Mouse (Mus musculus): ENCODE data around the gene Zfp69. TPM values are rescaled to one million over a fixed set of nuclear protein-coding genes. Genes with fewer than 3 reads are reported as not detected.

The Zfp69 gene
- total and polyA plus RNA-seq, 2 experiments from 2014 or later, result 3.1 to 4.5 TPM

GRCm38 (mm10) chr4:120886811-120887210, 64.7 kb downstream of the Zfp69 start:
- H3K4me1 ChIP-seq (ENCODE audit: insufficient read depth), result peaks cover 11% of the 10 kb centered on the region
- H3K9ac ChIP-seq, result no peak overlapping the region
- DNase-seq (no peak), ATAC-seq (no peak)
- no peaks in the 10 kb centered on the region for H3K36me3 ChIP-seq (ENCODE audit: insufficient read depth)
- H3K27ac ChIP-seq (ENCODE audit: low read depth, low read length), result no peak overlapping the region
- H3K4me2 ChIP-seq (ENCODE audit: low read depth), result no peak overlapping the region
- H3K9me3 ChIP-seq (ENCODE audit: low read length), result no peaks in the 10 kb centered on the region
- no peak for TF ChIP-seq CTCF (IDR thresholded peaks at IDR 0.05; ENCODE audit: low read depth)
- no peak overlapping the region for H3K4me3 ChIP-seq (ENCODE audit: low read depth, low read length)
- 86% methylated on average over 5 of the region's 5 CpGs for WGBS
- no peaks in the 10 kb centered on the region for H3K27me3 ChIP-seq (ENCODE audit: insufficient read depth, low read length)

- no peak overlapping the region for H3K4me3 ChIP-seq (ENCODE audit: low read depth, low read length)
These were observed 65.4 kb downstream of the Zfp69 start for GRCm38 (mm10) chr4:120886131-120886530.

GRCm38 (mm10) chr4:120885208-120886120, 66.0 kb downstream of the Zfp69 start:
- H3K9me3 ChIP-seq (ENCODE audit: low read length), result no peaks in the 10 kb centered on the region
- DNase-seq (peak; percentile 58), ATAC-seq (no peak)
- no peak for TF ChIP-seq CTCF (IDR thresholded peaks at IDR 0.05; ENCODE audit: low read depth)
- H3K4me1 ChIP-seq (ENCODE audit: insufficient read depth), result peaks cover 17% of the 10 kb centered on the region
- no peaks in the 10 kb centered on the region for H3K27me3 ChIP-seq (ENCODE audit: insufficient read depth, low read length)
- no peak overlapping the region for H3K4me3 ChIP-seq (ENCODE audit: low read depth, low read length)
- H3K9ac ChIP-seq, result no peak overlapping the region
- no peaks in the 10 kb centered on the region for H3K36me3 ChIP-seq (ENCODE audit: insufficient read depth)
- no peak overlapping the region for H3K4me2 ChIP-seq (ENCODE audit: low read depth)
- WGBS, result 29% methylated on average over 13 of the region's 13 CpGs
- H3K27ac ChIP-seq (ENCODE audit: low read depth, low read length), result no peak overlapping the region

More at GRCm38 (mm10) chr4:120886131-120886530, 65.4 kb downstream of the Zfp69 start:
- H3K4me1 ChIP-seq (ENCODE audit: insufficient read depth), result peaks cover 16% of the 10 kb centered on the region
- WGBS, result 23% methylated on average over 4 of the region's 4 CpGs
- H3K27ac ChIP-seq (ENCODE audit: low read depth, low read length), result no peak overlapping the region
- DNase-seq (no peak), ATAC-seq (no peak)
- H3K9me3 ChIP-seq (ENCODE audit: low read length), result no peaks in the 10 kb centered on the region
- no peak overlapping the region for H3K9ac ChIP-seq
- no peak overlapping the region for H3K4me2 ChIP-seq (ENCODE audit: low read depth)
- TF ChIP-seq CTCF (IDR thresholded peaks at IDR 0.05; ENCODE audit: low read depth), result no peak
- no peaks in the 10 kb centered on the region for H3K36me3 ChIP-seq (ENCODE audit: insufficient read depth)
- no peaks in the 10 kb centered on the region for H3K27me3 ChIP-seq (ENCODE audit: insufficient read depth, low read length)

GRCm38 (mm10) chr4:120882002-120882625, 69.4 kb downstream of the Zfp69 start:
- H3K9me3 ChIP-seq (ENCODE audit: low read length), result no peaks in the 10 kb centered on the region
- peaks cover 17% of the 10 kb centered on the region for H3K4me1 ChIP-seq (ENCODE audit: insufficient read depth)
- H3K27ac ChIP-seq (ENCODE audit: low read depth, low read length), result peak overlapping the region; percentile 29; the same call in 1 of the 2 replicates
- DNase-seq, result peak; percentile 79
- peak; percentile 94 for ATAC-seq
- 23% methylated on average over 5 of the region's 5 CpGs for WGBS
- H3K27me3 ChIP-seq (ENCODE audit: insufficient read depth, low read length), result no peaks in the 10 kb centered on the region
- no peak overlapping the region for H3K4me3 ChIP-seq (ENCODE audit: low read depth, low read length)
- H3K36me3 ChIP-seq (ENCODE audit: insufficient read depth), result no peaks in the 10 kb centered on the region
- H3K9ac ChIP-seq, result no peak overlapping the region
- no peak overlapping the region; the same call in 1 of the 2 replicates for H3K4me2 ChIP-seq (ENCODE audit: low read depth)
- TF ChIP-seq CTCF (IDR thresholded peaks at IDR 0.05; ENCODE audit: low read depth), result no peak

- Histone ChIP-seq H3K36me3 (ENCODE audit: insufficient read depth) (no peaks in the 10 kb centered on the region), H3K27me3 (ENCODE audit: insufficient read depth, low read length) (no peaks in the 10 kb centered on the region), H3K4me2 (ENCODE audit: low read depth) (no peak overlapping the region), H3K9ac (no peak overlapping the region), H3K27ac (ENCODE audit: low read depth, low read length) (no peak overlapping the region), H3K4me1 (ENCODE audit: insufficient read depth) (peaks cover 17% of the 10 kb centered on the region), H3K9me3 (ENCODE audit: low read length) (no peaks in the 10 kb centered on the region), H3K4me3 (ENCODE audit: low read depth, low read length) (no peak overlapping the region)
- ATAC-seq, result no peak
- WGBS, result 59% methylated on average over 6 of the region's 6 CpGs
- TF ChIP-seq CTCF (IDR thresholded peaks at IDR 0.05; ENCODE audit: low read depth), result no peak
- DNase-seq, result no peak
These were observed 70.6 kb downstream of the Zfp69 start for GRCm38 (mm10) chr4:120880731-120881432.

Small RNA genes within 50 kb of the gene (microRNA-seq; reads per million reads assigned to microRNA genes)
- 0 to 0.73 reads per million in 2 experiments for gene Mir7015

Other genes with a start within 250 kb of the Zfp69 start
- gene Kcnq4, start 203.1 kb downstream of the Zfp69 start, total RNA-seq (2014; rRNA removed), result 10.9 and 11.9 TPM in 2 replicates
- 7.1 and 7.5 TPM in 2 replicates for gene Kcnq4, start 203.1 kb downstream of the Zfp69 start, polyA plus RNA-seq (2015; fragmentation: Nextera tagmentation; extraction: Ambion mirVana)
- 72.7 and 78.2 TPM in 2 replicates for gene Nfyc, start 120.1 kb downstream of the Zfp69 start, total RNA-seq (2014; rRNA removed)
- gene Nfyc, start 120.1 kb downstream of the Zfp69 start, polyA plus RNA-seq (2015; fragmentation: Nextera tagmentation; extraction: Ambion mirVana), result 74.6 and 81.4 TPM in 2 replicates
- 68.2 and 86.1 TPM in 2 replicates for gene Rims3, start 96.9 kb downstream of the Zfp69 start, total RNA-seq (2014; rRNA removed)
- 14.7 and 21.7 TPM in 2 replicates for gene Rims3, start 96.9 kb downstream of the Zfp69 start, polyA plus RNA-seq (2015; fragmentation: Nextera tagmentation; extraction: Ambion mirVana)
- 15.6 and 15.7 TPM in 2 replicates for gene Exo5, start 26.7 kb downstream of the Zfp69 start, total RNA-seq (2014; rRNA removed)
- gene Exo5, start 26.7 kb downstream of the Zfp69 start, polyA plus RNA-seq (2015; fragmentation: Nextera tagmentation; extraction: Ambion mirVana), result 16.0 and 18.7 TPM in 2 replicates
- 86.8 and 92.0 TPM in 2 replicates for gene Smap2, start 65.5 kb upstream of the Zfp69 start, total RNA-seq (2014; rRNA removed)
- gene Smap2, start 65.5 kb upstream of the Zfp69 start, polyA plus RNA-seq (2015; fragmentation: Nextera tagmentation; extraction: Ambion mirVana), result 41.3 and 49.7 TPM in 2 replicates
- gene Col9a2, start 87.7 kb upstream of the Zfp69 start, total RNA-seq (2014; rRNA removed), result 28.1 and 29.8 TPM in 2 replicates
- 8.2 and 9.1 TPM in 2 replicates for gene Col9a2, start 87.7 kb upstream of the Zfp69 start, polyA plus RNA-seq (2015; fragmentation: Nextera tagmentation; extraction: Ambion mirVana)
- gene Zmpste24, start 146.5 kb upstream of the Zfp69 start, total RNA-seq (2014; rRNA removed), result 14.2 and 20.5 TPM in 2 replicates
- 13.0 and 16.1 TPM in 2 replicates for gene Zmpste24, start 146.5 kb upstream of the Zfp69 start, polyA plus RNA-seq (2015; fragmentation: Nextera tagmentation; extraction: Ambion mirVana)
- not detected in 2 replicates for gene Tmco2, start 157.5 kb upstream of the Zfp69 start, total RNA-seq (2014; rRNA removed)
- not detected in 2 replicates for gene Tmco2, start 157.5 kb upstream of the Zfp69 start, polyA plus RNA-seq (2015; fragmentation: Nextera tagmentation; extraction: Ambion mirVana)

Data from forebrain, postnatal 0 days (tissue).